8 mouse cellular contexts compared by ENCODE assay signal in genomic region chr7:63754573-63755475, GRCm38 (mm10).
A peak's percentile ranks its signal among the peaks of the same experiment; 100 is the strongest.
DNase-seq lines count a peak whose midpoint lies in the region; ATAC-seq and TF ChIP-seq lines count a peak whose summit lies in the region.

No protein-coding gene starts in this region.

- H3K27me3 ChIP-seq in hindbrain, embryonic 15.5 days, result peaks cover 41% of the 10 kb centered on the region
- peaks cover 42% of the 10 kb centered on the region for H3K27me3 ChIP-seq in small intestine, adult 2 months (ENCODE audit: control insufficient read depth, insufficient read depth, low read length)

- peak; percentile 14; the same call in 1 of the 2 replicates for ATAC-seq in hindbrain, embryonic 15.5 days (ENCODE audit: low FRiP score, low read depth)

- peak overlapping the region; percentile 77 for H3K4me2 ChIP-seq in hindbrain, embryonic 15.5 days

- no peak for TF ChIP-seq CTCF in brain, embryonic 14.5 days (IDR thresholded peaks at IDR 0.05; ENCODE audit: borderline replicate concordance, extremely low read depth, insufficient read depth, insufficient read length)
- TF ChIP-seq CTCF in gastrocnemius, adult 2 months (IDR thresholded peaks at IDR 0.05), result no peak
- TF ChIP-seq CTCF in small intestine, adult 2 months (IDR thresholded peaks at IDR 0.05; ENCODE audit: extremely low read depth, insufficient read length, insufficient replicate concordance, low read depth, low read length), result no peak

- peak overlapping the region; percentile 31 for H3K9ac ChIP-seq in hindbrain, embryonic 15.5 days

- WGBS in hindbrain, embryonic 15.5 days, result 4% methylated on average over 43 of the region's 43 CpGs
- WGBS in small intestine, adult 2 months, result 4% methylated on average over 43 of the region's 43 CpGs

- no peaks in the 10 kb centered on the region for H3K9me3 ChIP-seq in hindbrain, embryonic 15.5 days

- peak overlapping the region; percentile 78 for H3K4me3 ChIP-seq in gastrocnemius, adult 2 months
- H3K4me3 ChIP-seq in hindbrain, embryonic 15.5 days, result peak overlapping the region; percentile 37
- peak overlapping the region; percentile 53 for H3K4me3 ChIP-seq in small intestine, adult 2 months (ENCODE audit: low read depth, low read length)

- peak; percentile 42 to 44 for DNase-seq in adrenal gland, adult 18-20 months (ENCODE audit: low spot score in 2 of 2)
- DNase-seq in adrenal gland, postnatal 4 days (ENCODE audit: low spot score in 2 of 2), result no peak
- DNase-seq in brain, embryonic 14.5 days (ENCODE audit: low read depth), result peak; percentile 37
- peak; percentile 56 for DNase-seq in gastrocnemius, adult 2 months
- peak; percentile 63 to 79 for DNase-seq in left cerebral cortex, adult 8-10 months (ENCODE audit: low spot score in 2 of 2)
- peak; percentile 52 to 69 for DNase-seq in lung, postnatal 4 days

- no peak for TF ChIP-seq POLR2A in brain, embryonic 14.5 days (IDR thresholded peaks at IDR 0.05; ENCODE audit: borderline replicate concordance, extremely low read depth, insufficient read depth, insufficient read length, poor library complexity, severe bottlenecking)
- no peak for TF ChIP-seq POLR2A in small intestine, adult 2 months (IDR thresholded peaks at IDR 0.05; ENCODE audit: low read depth, low read length)

- H3K27ac ChIP-seq in gastrocnemius, adult 2 months, result peak overlapping the region; percentile 81
- H3K27ac ChIP-seq in hindbrain, embryonic 15.5 days (replicated peaks), result no peak overlapping the region; the same call in 1 of the 2 replicates
- no peak overlapping the region for H3K27ac ChIP-seq in small intestine, adult 2 months (ENCODE audit: insufficient read depth, low read depth, low read length)

- peaks cover 45% of the 10 kb centered on the region for H3K4me1 ChIP-seq in hindbrain, embryonic 15.5 days (replicated peaks)
- H3K4me1 ChIP-seq in small intestine, adult 2 months (ENCODE audit: control insufficient read depth, insufficient read depth, insufficient read length, low read length), result peaks cover 5% of the 10 kb centered on the region; the same call in 1 of the 2 replicates

- intact Hi-C loops in gastrocnemius, adult 2 months (cut with DNase I), result loop anchor here (1.0 to 10.0 kb wide), 6 partner anchors 184 to 987 kb away; partner anchors contain the start of genes Fan1 and Trpm1

- no peaks in the 10 kb centered on the region for H3K36me3 ChIP-seq in hindbrain, embryonic 15.5 days
- no peaks in the 10 kb centered on the region for H3K36me3 ChIP-seq in small intestine, adult 2 months (ENCODE audit: control insufficient read depth, insufficient read depth, low read length)

Comparison
In these comparisons a context has a peak if more than half of its experiments do, and no peak if none do; other contexts are left out.
1. DNase-seq: peak in adrenal gland, adult 18-20 months (2 of 2), brain, embryonic 14.5 days (single experiment), gastrocnemius, adult 2 months (single experiment), left cerebral cortex, adult 8-10 months (2 of 2) and lung, postnatal 4 days (2 of 2); none in adrenal gland, postnatal 4 days (0 of 2).
2. Peak in every context shown above with its lines, with median percentiles within 50 percentile points of each other: H3K4me3 ChIP-seq.